Comparison of ENCODE assay signal across 31 mouse cellular contexts in genomic region chr3:142209981-142210380, GRCm38 (mm10). TPM values are rescaled to one million over a fixed set of nuclear protein-coding genes. Genes with fewer than 3 reads are reported as not detected.
DNase-seq lines count a peak whose midpoint lies in the region; ATAC-seq and TF ChIP-seq lines count a peak whose summit lies in the region.
"Had no signal": no experiment of that assay in that cellular context is flagged by ENCODE, and none has a peak within 500 bp of the region (broad histone marks: within the 10 kb centered on the region; RNA-seq: fewer than 3 reads in every experiment).

No protein-coding gene starts in this region.

- no peaks in the 10 kb centered on the region for H3K27me3 ChIP-seq in hindbrain, embryonic 10.5 days (ENCODE audit: insufficient read depth, poor library complexity, severe bottlenecking)
- H3K27me3 ChIP-seq in hindbrain, postnatal 0 days (ENCODE audit: insufficient read depth, low read length) = no peaks in the 10 kb centered on the region
- no peaks in the 10 kb centered on the region for H3K27me3 ChIP-seq in midbrain, embryonic 11.5 days (ENCODE audit: control insufficient read depth, insufficient read depth, low read length)
- H3K27me3 ChIP-seq in midbrain, embryonic 14.5 days (ENCODE audit: control insufficient read depth, insufficient read depth, low read length) = no peaks in the 10 kb centered on the region
- no peaks in the 10 kb centered on the region for H3K27me3 ChIP-seq in testis, adult 2 months (ENCODE audit: control insufficient read depth, insufficient read depth, low read length)
- H3K27me3 ChIP-seq: heart, embryonic 12.5 days; liver, embryonic 12.5 days; stomach, embryonic 15.5 days had no signal

- peak; percentile 29 for DNase-seq in embryo, embryonic 9.5 days (ENCODE audit: extremely low spot score)
- DNase-seq in embryo, embryonic 10 days (ENCODE audit: low spot score) = no peak
- DNase-seq in hindbrain, embryonic 10.5 days (ENCODE audit: low spot score) = no peak
- no peak for DNase-seq in hindbrain, postnatal 0 days (ENCODE audit: low spot score)
- DNase-seq in midbrain, embryonic 11.5 days (ENCODE audit: low spot score, missing footprints) = no peak
- DNase-seq in midbrain, embryonic 14.5 days = no peak
- no peak for DNase-seq in testis, postnatal 10 days (ENCODE audit: low spot score)
- DNase-seq: adrenal gland, adult 8-10 months; cerebellum, adult 8-10 months; cerebellum, postnatal 36 days; embryo, embryonic 11 days; gastrocnemius, postnatal 14 days; heart, adult 18-20 months; heart, postnatal 4 days; kidney, adult 18-20 months; left cerebral cortex, postnatal 4 days; liver, postnatal 0 days; lung, postnatal 36 days; right cerebral cortex, postnatal 25 days; thymus, adult 2 months; thymus, postnatal 36 days had no signal

- no peak overlapping the region for H3K4me2 ChIP-seq in hindbrain, postnatal 0 days (ENCODE audit: low read depth, low read length)
- no peak overlapping the region for H3K4me2 ChIP-seq in midbrain, embryonic 11.5 days
- H3K4me2 ChIP-seq in midbrain, embryonic 14.5 days (ENCODE audit: low read length) = no peak overlapping the region
- H3K4me2 ChIP-seq: embryonic facial prominence, embryonic 13.5 days; heart, embryonic 12.5 days; liver, embryonic 12.5 days; stomach, embryonic 15.5 days had no signal

- no peak for TF ChIP-seq POLR2A in testis, adult 2 months (IDR thresholded peaks at IDR 0.05; ENCODE audit: control insufficient read depth, low read depth, low read length)

- no peaks in the 10 kb centered on the region for H3K36me3 ChIP-seq in hindbrain, embryonic 10.5 days
- H3K36me3 ChIP-seq in hindbrain, postnatal 0 days (ENCODE audit: insufficient read depth, low read length) = no peaks in the 10 kb centered on the region
- H3K36me3 ChIP-seq in midbrain, embryonic 11.5 days (ENCODE audit: control insufficient read depth, insufficient read depth, low read length) = no peaks in the 10 kb centered on the region
- no peaks in the 10 kb centered on the region for H3K36me3 ChIP-seq in midbrain, embryonic 14.5 days (ENCODE audit: control insufficient read depth, insufficient read depth, low read length)
- no peaks in the 10 kb centered on the region for H3K36me3 ChIP-seq in testis, adult 2 months (ENCODE audit: control insufficient read depth, insufficient read depth, low read length)
- H3K36me3 ChIP-seq: embryonic facial prominence, embryonic 13.5 days; G1E; heart, embryonic 12.5 days; liver, embryonic 12.5 days; stomach, embryonic 15.5 days had no signal

- no peak overlapping the region for H3K9ac ChIP-seq in hindbrain, postnatal 0 days (replicated peaks; ENCODE audit: low read length)
- H3K9ac ChIP-seq in midbrain, embryonic 11.5 days (ENCODE audit: low read length) = no peak overlapping the region
- H3K9ac ChIP-seq in midbrain, embryonic 14.5 days (replicated peaks; ENCODE audit: low read length) = no peak overlapping the region
- H3K9ac ChIP-seq: embryonic facial prominence, embryonic 13.5 days; heart, embryonic 12.5 days; liver, embryonic 12.5 days; liver, postnatal 0 days; stomach, embryonic 15.5 days had no signal

- peaks cover 9% of the 10 kb centered on the region for H3K4me1 ChIP-seq in hindbrain, embryonic 10.5 days (replicated peaks)
- H3K4me1 ChIP-seq in hindbrain, postnatal 0 days (ENCODE audit: insufficient read depth, low read length) = no peaks in the 10 kb centered on the region
- H3K4me1 ChIP-seq in midbrain, embryonic 11.5 days (ENCODE audit: control insufficient read depth, insufficient read depth, low read length) = peaks cover 4% of the 10 kb centered on the region; the same call in 1 of the 2 replicates
- no peaks in the 10 kb centered on the region; the same call in 1 of the 2 replicates for H3K4me1 ChIP-seq in midbrain, embryonic 14.5 days (ENCODE audit: control insufficient read depth, insufficient read depth, low read length)
- H3K4me1 ChIP-seq in testis, adult 2 months (ENCODE audit: control insufficient read depth, insufficient read depth, low read length) = peaks cover 2% of the 10 kb centered on the region
- H3K4me1 ChIP-seq: embryonic facial prominence, embryonic 13.5 days; heart, embryonic 12.5 days; liver, embryonic 12.5 days; stomach, embryonic 15.5 days had no signal

- no peaks in the 10 kb centered on the region for H3K9me3 ChIP-seq in hindbrain, embryonic 10.5 days
- no peaks in the 10 kb centered on the region for H3K9me3 ChIP-seq in hindbrain, postnatal 0 days (ENCODE audit: low read length)
- no peaks in the 10 kb centered on the region for H3K9me3 ChIP-seq in midbrain, embryonic 11.5 days (ENCODE audit: control insufficient read depth, low read length)
- no peaks in the 10 kb centered on the region for H3K9me3 ChIP-seq in midbrain, embryonic 14.5 days (ENCODE audit: control insufficient read depth, low read length)
- H3K9me3 ChIP-seq: embryonic facial prominence, embryonic 13.5 days; G1E; heart, embryonic 12.5 days; liver, embryonic 12.5 days; stomach, embryonic 15.5 days had no signal

- H3K4me3 ChIP-seq in hindbrain, embryonic 10.5 days = no peak overlapping the region
- H3K4me3 ChIP-seq in hindbrain, postnatal 0 days (ENCODE audit: low read length) = no peak overlapping the region
- no peak overlapping the region for H3K4me3 ChIP-seq in midbrain, embryonic 11.5 days (ENCODE audit: low read depth, low read length)
- H3K4me3 ChIP-seq in midbrain, embryonic 14.5 days (replicated peaks; ENCODE audit: low read depth, low read length) = no peak overlapping the region
- H3K4me3 ChIP-seq in testis, adult 2 months (ENCODE audit: control insufficient read depth, low read depth, low read length) = peak overlapping the region; percentile 70
- H3K4me3 ChIP-seq: embryonic facial prominence, embryonic 13.5 days; heart, embryonic 12.5 days; liver, embryonic 12.5 days; stomach, embryonic 15.5 days had no signal

- H3K27ac ChIP-seq in hindbrain, embryonic 10.5 days = peak overlapping the region; percentile 40; the same call in 1 of the 2 replicates
- H3K27ac ChIP-seq in hindbrain, postnatal 0 days = no peak overlapping the region
- no peak overlapping the region for H3K27ac ChIP-seq in midbrain, embryonic 11.5 days (ENCODE audit: low read depth, low read length)
- H3K27ac ChIP-seq in midbrain, embryonic 14.5 days (replicated peaks; ENCODE audit: low read depth, low read length) = no peak overlapping the region
- H3K27ac ChIP-seq in testis, adult 2 months (ENCODE audit: control insufficient read depth, insufficient read depth, low read depth, low read length) = no peak overlapping the region
- H3K27ac ChIP-seq: embryonic facial prominence, embryonic 13.5 days; kidney, postnatal 0 days; liver, embryonic 12.5 days; stomach, embryonic 15.5 days had no signal

- TF ChIP-seq CTCF in hindbrain, postnatal 0 days (IDR thresholded peaks at IDR 0.05; ENCODE audit: low read depth) = no peak
- no peak for TF ChIP-seq CTCF in testis, adult 2 months (IDR thresholded peaks at IDR 0.05; ENCODE audit: control insufficient read depth, insufficient read depth, insufficient replicate concordance, low read depth, low read length)

- 73% methylated on average over 6 of the region's 6 CpGs for WGBS in hindbrain, embryonic 10.5 days
- 82% methylated on average over 6 of the region's 6 CpGs for WGBS in hindbrain, postnatal 0 days
- WGBS in midbrain, embryonic 11.5 days = 75% methylated on average over 6 of the region's 6 CpGs
- 84% methylated on average over 6 of the region's 6 CpGs for WGBS in midbrain, embryonic 14.5 days

- ATAC-seq in hindbrain, postnatal 0 days = no peak
- peak; percentile 61 for ATAC-seq in midbrain, embryonic 11.5 days (ENCODE audit: low FRiP score)
- no peak for ATAC-seq in midbrain, embryonic 14.5 days (ENCODE audit: low FRiP score, low TSS enrichment)
- ATAC-seq: liver, embryonic 12.5 days; liver, postnatal 0 days had no signal

RNA-seq across cellular contexts. Expression of gene Bmpr1b, which starts 40.8 kb away (rescaled TPM):
- 9.9 and 11.6 TPM in 2 replicates for polyA plus RNA-seq in hindbrain, embryonic 10.5 days (2016; fragmentation: Nextera tagmentation; extraction: Ambion mirVana)
- total RNA-seq in hindbrain, postnatal 0 days (2014; rRNA removed) = 9.7 and 13.0 TPM in 2 replicates
- 4.6 and 5.4 TPM in 2 replicates for polyA plus RNA-seq in hindbrain, postnatal 0 days (2015; fragmentation: Nextera tagmentation; extraction: Ambion mirVana)
- 5.5 and 6.0 TPM in 2 replicates for polyA plus RNA-seq in midbrain, embryonic 11.5 days (2014; fragmentation: Nextera tagmentation; extraction: Ambion mirVana)
- polyA plus RNA-seq in midbrain, embryonic 14.5 days (2014; fragmentation: Nextera tagmentation; extraction: Ambion mirVana) = 2.9 and 4.2 TPM in 2 replicates
- polyA plus RNA-seq in testis, adult 2 months (2012; rRNA removed) = 0.10 and 0.51 TPM in 2 replicates
- total RNA-seq: megakaryocyte, adult 5-6 weeks; monocyte, adult 5-6 weeks; neutrophil, adult 5-6 weeks had no signal
- polyA plus RNA-seq: G1E; liver, postnatal 0 days had no signal
